Mouse (Mus musculus) forebrain, embryonic 10.5 days (tissue): Measurements from ENCODE around the gene Sox9. TPM values are rescaled to one million over a fixed set of nuclear protein-coding genes. Genes with fewer than 3 reads are reported as not detected.
A peak's percentile ranks its signal among the peaks of the same experiment; 100 is the strongest.

ENCODE experiments used
- DNase-seq: peaks from one replicate; pipeline ENCODE4 v3.0.0-alpha.2; 2017; ENCODE audit warnings: low spot score; ENCODE audit errors: extremely low spot score
- H3K27ac ChIP-seq: fragments of 300-500 bp; sonication (generic); 2 replicates; pipeline ENCODE4 v1.5.1; 2016; ENCODE audit warnings: mild to moderate bottlenecking
- H3K27me3 ChIP-seq: fragments of 300-500 bp; sonication (generic); 2 replicates; pipeline ENCODE4 v1.6.1; 2016; ENCODE audit warnings: mild to moderate bottlenecking; ENCODE audit not compliant: poor library complexity, severe bottlenecking
- H3K36me3 ChIP-seq: fragments of 300-500 bp; sonication (generic); replicated peaks from 2 replicates; pipeline ENCODE4 v1.6.1; 2016; ENCODE audit warnings: mild to moderate bottlenecking, moderate library complexity
- H3K4me1 ChIP-seq: fragments of 300-500 bp; sonication (generic); 2 replicates; pipeline ENCODE4 v1.6.1; 2016
- H3K4me3 ChIP-seq: fragments of 300-500 bp; sonication (generic); 2 replicates; pipeline ENCODE4 v1.5.1; 2016; ENCODE audit warnings: mild to moderate bottlenecking, moderate library complexity
- H3K9me3 ChIP-seq: fragments of 300-500 bp; sonication (generic); 2 replicates; pipeline ENCODE4 v1.6.1; 2016; ENCODE audit warnings: mild to moderate bottlenecking, moderate library complexity
- WGBS: fragments of 180-500 bp; shearing (Covaris S2); methylation state at CpG from one replicate; pipeline ENCODE4 v1.1.7; 2016; 5-methylcytosine and 5-hydroxymethylcytosine counted together
- polyA plus RNA-seq: library from polyadenylated mRNA; unstranded; fragments of >200 nt; fragmentation: Nextera tagmentation; extraction: Ambion mirVana; gene quantifications from 2 replicates; pipeline ENCODE4 v1.2.1, GENCODE M21; 2016

Sox9 gene
- polyA plus RNA-seq, 1 experiment from 2014 or later, result 98.1 TPM

DNA sequence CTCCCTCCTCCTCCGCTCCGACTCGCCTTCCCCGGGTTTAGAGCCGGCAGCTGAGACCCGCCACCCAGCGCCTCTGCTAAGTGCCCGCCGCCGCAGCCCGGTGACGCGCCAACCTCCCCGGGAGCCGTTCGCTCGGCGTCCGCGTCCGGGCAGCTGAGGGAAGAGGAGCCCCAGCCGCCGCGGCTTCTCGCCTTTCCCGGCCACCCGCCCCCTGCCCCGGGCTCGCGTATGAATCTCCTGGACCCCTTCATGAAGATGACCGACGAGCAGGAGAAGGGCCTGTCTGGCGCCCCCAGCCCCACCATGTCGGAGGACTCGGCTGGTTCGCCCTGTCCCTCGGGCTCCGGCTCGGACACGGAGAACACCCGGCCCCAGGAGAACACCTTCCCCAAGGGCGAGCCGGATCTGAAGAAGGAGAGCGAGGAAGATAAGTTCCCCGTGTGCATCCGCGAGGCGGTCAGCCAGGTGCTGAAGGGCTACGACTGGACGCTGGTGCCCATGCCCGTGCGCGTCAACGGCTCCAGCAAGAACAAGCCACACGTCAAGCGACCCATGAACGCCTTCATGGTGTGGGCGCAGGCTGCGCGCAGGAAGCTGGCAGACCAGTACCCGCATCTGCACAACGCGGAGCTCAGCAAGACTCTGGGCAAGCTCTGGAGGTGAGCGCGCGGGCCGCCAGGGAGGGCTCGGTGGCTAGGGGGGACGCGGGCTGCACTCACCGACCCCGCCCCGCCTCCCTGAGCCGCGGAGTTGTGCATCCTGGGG, 515 bp downstream of the Sox9 start:
- Histone ChIP-seq H3K27me3 (peaks cover 42% of the 10 kb centered on the region), H3K9me3 (no peaks in the 10 kb centered on the region), H3K4me3 (peak overlapping the region; percentile 94), H3K27ac (peak overlapping the region; percentile 95), H3K4me1 (peaks cover 82% of the 10 kb centered on the region), H3K36me3 (peaks cover 32% of the 10 kb centered on the region)
- WGBS, result under 1% methylated on average over 75 of the region's 75 CpGs
- no peak for DNase-seq

DNA sequence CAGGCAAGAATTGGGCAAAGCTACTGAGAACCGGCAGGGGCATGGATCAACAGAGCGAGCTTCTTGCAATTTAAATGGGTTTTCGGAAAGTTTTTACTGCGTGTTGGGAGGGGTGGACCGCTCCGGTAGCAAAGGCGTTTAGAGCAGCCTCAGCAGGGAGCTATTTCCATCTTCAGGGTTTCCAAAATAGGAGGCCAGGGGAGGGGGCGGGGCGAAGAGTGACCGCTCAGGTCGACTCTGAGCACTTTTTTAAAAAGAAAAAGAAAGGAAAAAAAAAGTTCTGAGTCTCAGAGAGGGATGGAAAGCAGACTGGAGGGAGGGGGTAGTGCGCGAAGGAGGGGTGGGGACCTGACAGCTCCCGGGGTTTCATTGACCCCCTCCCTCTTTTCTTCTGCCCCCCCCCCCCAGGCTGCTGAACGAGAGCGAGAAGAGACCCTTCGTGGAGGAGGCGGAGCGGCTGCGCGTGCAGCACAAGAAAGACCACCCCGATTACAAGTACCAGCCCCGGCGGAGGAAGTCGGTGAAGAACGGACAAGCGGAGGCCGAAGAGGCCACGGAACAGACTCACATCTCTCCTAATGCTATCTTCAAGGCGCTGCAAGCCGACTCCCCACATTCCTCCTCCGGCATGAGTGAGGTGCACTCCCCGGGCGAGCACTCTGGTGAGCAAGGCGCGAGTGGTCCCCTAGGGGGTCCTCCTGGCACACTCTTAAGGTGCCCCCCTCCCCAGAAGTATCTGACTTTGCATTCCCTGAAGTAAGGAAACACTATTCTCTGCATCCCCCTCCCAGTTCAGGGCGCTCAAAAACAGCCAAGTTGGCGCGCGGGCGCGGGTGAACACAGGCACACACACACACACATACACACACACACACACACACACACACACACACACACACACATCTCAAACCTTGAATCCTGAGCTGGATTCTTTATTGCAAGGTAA, 1.6 kb downstream of the Sox9 start:
- Histone ChIP-seq H3K27ac (peak overlapping the region; percentile 95), H3K27me3 (peaks cover 34% of the 10 kb centered on the region), H3K36me3 (peaks cover 32% of the 10 kb centered on the region), H3K4me3 (peak overlapping the region; percentile 94), H3K9me3 (no peaks in the 10 kb centered on the region), H3K4me1 (peaks cover 82% of the 10 kb centered on the region)
- WGBS, result under 1% methylated on average over 42 of the region's 42 CpGs
- peak; percentile 65 for DNase-seq

- Histone ChIP-seq H3K27me3 (peaks cover 30% of the 10 kb centered on the region), H3K4me3 (peak overlapping the region; percentile 94), H3K4me1 (peaks cover 80% of the 10 kb centered on the region), H3K36me3 (peaks cover 32% of the 10 kb centered on the region), H3K27ac (peak overlapping the region; percentile 95), H3K9me3 (no peaks in the 10 kb centered on the region)
- DNase-seq, result peak; percentile 32
- WGBS, result 5% methylated on average over 30 of the region's 30 CpGs
Observed at GRCm38 (mm10) chr11:112784347-112784902, 2.4 kb downstream of the Sox9 start.

- Histone ChIP-seq H3K9me3 (no peaks in the 10 kb centered on the region), H3K27ac (peak overlapping the region; percentile 95), H3K27me3 (peaks cover 29% of the 10 kb centered on the region), H3K4me1 (peaks cover 75% of the 10 kb centered on the region), H3K36me3 (peaks cover 32% of the 10 kb centered on the region), H3K4me3 (peak overlapping the region; percentile 94)
- DNase-seq, result peak; percentile 58
- WGBS, result 6% methylated on average over 33 of the region's 34 CpGs
Observed at GRCm38 (mm10) chr11:112784903-112785381, 2.9 kb downstream of the Sox9 start.

GRCm38 (mm10) chr11:112785581-112785980, 3.6 kb downstream of the Sox9 start:
- Histone ChIP-seq H3K4me1 (peaks cover 69% of the 10 kb centered on the region), H3K27me3 (peaks cover 29% of the 10 kb centered on the region), H3K9me3 (no peaks in the 10 kb centered on the region), H3K27ac (0 out of 2 replicates have a peak overlapping the region, but pooled peaks have one; percentile 95), H3K36me3 (peaks cover 32% of the 10 kb centered on the region), H3K4me3 (peak overlapping the region; percentile 94)
- WGBS, result 29% methylated on average over 8 of the region's 8 CpGs
- no peak for DNase-seq

DNA sequence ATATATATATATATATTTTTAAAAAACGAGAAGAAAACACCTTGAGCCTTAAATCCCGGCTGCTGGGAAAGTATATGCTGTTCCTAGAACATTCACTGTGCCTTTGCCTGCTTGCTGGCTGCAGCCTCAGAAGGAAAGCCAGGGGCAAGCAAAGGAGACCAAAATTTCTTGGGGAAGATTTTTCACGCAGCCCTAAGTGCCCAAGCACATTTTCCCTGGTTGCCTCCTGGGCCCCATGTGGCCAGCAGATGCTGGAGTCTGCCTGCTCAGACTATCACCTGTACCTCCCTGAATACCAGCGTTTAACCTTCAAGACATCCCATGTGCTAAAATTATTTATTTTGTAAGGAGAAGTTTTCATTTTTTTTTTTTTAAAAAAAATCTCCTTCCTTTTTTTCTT, 4.4 kb downstream of the Sox9 start:
- peak overlapping the region; percentile 94 for H3K4me3 ChIP-seq
- no peaks in the 10 kb centered on the region for H3K9me3 ChIP-seq
- 0 out of 2 replicates have a peak overlapping the region, but pooled peaks have one; percentile 65 for H3K27ac ChIP-seq
- 58% methylated on average over 4 of the region's 4 CpGs for WGBS
- peaks cover 60% of the 10 kb centered on the region for H3K4me1 ChIP-seq
- peaks cover 32% of the 10 kb centered on the region for H3K36me3 ChIP-seq
- DNase-seq, result no peak
- H3K27me3 ChIP-seq, result peaks cover 24% of the 10 kb centered on the region

- no peak for DNase-seq
- 9% methylated on average over 13 of the region's 13 CpGs for WGBS
- peak overlapping the region; percentile 19; the same call in 1 of the 2 replicates for H3K4me3 ChIP-seq
- no peaks in the 10 kb centered on the region for H3K9me3 ChIP-seq
- peak overlapping the region; percentile 69 for H3K27ac ChIP-seq
- peaks cover 32% of the 10 kb centered on the region for H3K36me3 ChIP-seq
- H3K27me3 ChIP-seq, result peaks cover 24% of the 10 kb centered on the region
- H3K4me1 ChIP-seq, result peaks cover 57% of the 10 kb centered on the region
Observed at GRCm38 (mm10) chr11:112788296-112788695, 6.3 kb downstream of the Sox9 start.

DNA sequence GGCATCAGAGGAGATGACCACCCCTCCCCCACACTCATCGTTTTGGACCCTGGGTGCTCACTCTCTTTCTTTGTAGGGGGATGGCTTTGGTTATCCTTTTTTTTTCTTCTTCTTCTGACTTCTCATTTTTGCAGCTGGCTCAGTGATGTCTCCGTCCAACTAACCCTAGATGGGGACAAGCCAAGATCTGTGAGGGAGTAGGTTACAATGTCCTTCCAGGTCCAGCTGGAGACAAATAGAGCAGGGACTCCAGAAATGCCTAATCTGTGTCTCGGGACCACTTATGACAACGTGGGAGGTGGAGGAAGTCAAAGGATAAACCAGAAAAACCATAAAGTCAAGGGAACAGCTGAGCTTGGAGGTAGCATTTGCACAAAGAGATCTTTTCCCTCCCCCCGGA, 14.4 kb downstream of the Sox9 start:
- Histone ChIP-seq H3K9me3 (peaks cover 4% of the 10 kb centered on the region; the same call in 1 of the 2 replicates), H3K4me1 (peaks cover 17% of the 10 kb centered on the region), H3K4me3 (no peak overlapping the region), H3K27ac (no peak overlapping the region), H3K27me3 (no peaks in the 10 kb centered on the region), H3K36me3 (no peaks in the 10 kb centered on the region)
- DNase-seq, result no peak
- 84% methylated on average over 5 of the region's 5 CpGs for WGBS

DNA sequence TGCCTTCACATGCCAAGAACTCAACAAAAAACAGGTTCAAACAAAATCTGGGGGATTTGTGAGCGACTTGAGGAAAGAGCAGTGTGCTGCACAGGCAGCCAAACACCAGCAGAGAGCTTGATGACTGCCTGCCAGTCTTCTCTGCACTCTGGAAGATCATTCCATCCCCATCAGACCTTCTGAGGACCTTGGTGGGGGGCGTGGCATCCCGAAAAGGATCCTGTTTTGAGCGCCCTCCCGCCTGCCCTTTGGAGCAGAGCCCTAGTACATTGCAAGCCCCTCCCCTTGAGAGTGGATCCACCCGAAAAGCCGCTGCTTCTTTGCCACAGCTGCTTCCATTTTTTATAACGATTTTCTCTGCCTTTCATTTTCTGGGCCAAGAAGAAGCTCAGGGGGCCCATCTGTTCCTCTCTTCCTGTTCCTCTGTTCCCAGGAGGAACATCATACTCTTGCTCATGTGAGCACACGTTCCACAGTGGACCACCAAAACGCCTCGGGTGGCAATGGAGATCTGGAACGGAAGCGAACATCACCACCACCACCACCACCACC, 16.9 kb downstream of the Sox9 start:
- H3K9me3 ChIP-seq, result peaks cover 4% of the 10 kb centered on the region; the same call in 1 of the 2 replicates
- peaks cover 39% of the 10 kb centered on the region for H3K4me1 ChIP-seq
- no peak for DNase-seq
- H3K27me3 ChIP-seq, result 0 out of 2 replicates have a peak, but pooled peaks cover 7% of the 10 kb centered on the region
- no peak overlapping the region for H3K4me3 ChIP-seq
- 74% methylated on average over 13 of the region's 13 CpGs for WGBS
- H3K36me3 ChIP-seq, result no peaks in the 10 kb centered on the region
- H3K27ac ChIP-seq, result peak overlapping the region; percentile 58; the same call in 1 of the 2 replicates

DNA sequence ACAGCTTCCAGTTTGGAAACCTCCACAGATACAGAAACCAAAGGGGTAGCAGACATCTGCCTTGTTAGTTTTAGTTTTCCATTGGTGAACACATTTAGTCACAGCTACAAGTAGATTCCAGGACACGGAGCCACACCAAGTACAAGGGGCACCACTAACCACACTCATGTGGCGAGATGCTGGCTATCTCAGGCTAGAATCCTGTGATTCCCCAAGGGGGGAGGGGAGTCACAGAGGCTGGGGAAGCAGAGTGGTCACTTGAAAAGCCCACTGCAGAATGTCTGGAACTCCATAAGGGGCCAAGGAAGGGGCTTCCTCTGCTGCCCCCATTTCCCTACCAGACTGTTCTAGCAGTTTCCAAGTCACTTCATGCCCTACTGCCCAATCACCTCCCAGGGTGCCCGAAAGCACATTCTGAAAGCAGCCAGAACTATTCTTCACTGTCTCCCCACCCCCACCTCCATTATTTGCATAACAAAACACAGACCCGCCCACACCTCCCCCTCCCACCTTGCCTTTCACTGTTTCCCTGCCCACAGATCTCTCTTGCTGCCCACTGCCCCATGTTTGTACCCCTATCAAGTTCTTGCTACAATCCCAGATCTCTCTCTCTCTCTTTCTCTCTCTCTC, 19.3 kb downstream of the Sox9 start:
- peak overlapping the region; percentile 81 for H3K27ac ChIP-seq

DNA sequence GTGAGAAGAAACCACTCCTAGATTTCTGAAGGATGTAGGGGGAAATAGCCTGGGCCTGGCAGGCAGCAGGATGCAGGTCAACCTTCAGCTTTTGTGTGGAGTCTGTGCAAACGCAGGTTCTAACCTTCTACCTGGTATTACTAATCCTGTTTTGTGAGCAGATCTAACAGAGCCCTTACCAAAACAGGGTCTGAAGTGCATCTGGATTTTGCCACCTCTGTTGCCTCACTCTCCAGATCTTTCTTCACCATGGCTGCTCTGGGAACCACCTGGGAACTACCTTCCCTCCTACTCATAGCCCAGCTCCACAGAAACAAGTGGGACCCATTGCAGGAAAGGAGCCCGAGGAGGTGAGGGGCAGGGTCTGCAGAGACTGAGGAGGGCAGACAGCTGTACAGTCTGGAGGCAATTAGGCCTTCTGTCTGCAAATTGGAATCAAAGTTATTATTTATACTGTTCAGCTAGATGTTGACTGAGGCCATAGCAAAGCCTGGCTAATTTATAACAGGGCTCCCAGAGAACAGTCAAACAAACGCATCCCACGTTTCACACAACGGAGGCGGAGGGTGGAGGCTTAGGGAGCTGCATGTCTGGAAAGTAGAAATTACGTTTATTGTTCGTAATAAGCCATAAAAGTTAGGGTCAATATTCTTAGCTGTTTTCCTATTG, 25.9 kb downstream of the Sox9 start:
- Histone ChIP-seq H3K27me3 (peaks cover 26% of the 10 kb centered on the region), H3K9me3 (no peaks in the 10 kb centered on the region), H3K36me3 (no peaks in the 10 kb centered on the region), H3K4me1 (peaks cover 76% of the 10 kb centered on the region), H3K27ac (peak overlapping the region; percentile 5; the same call in 1 of the 2 replicates), H3K4me3 (no peak overlapping the region)
- 71% methylated on average over 8 of the region's 8 CpGs for WGBS
- DNase-seq, result no peak

More for the DNA sequence above, 19.3 kb downstream of the Sox9 start:
- Histone ChIP-seq H3K27me3 (0 out of 2 replicates have a peak, but pooled peaks cover 9% of the 10 kb centered on the region), H3K9me3 (peaks cover 4% of the 10 kb centered on the region; the same call in 1 of the 2 replicates), H3K36me3 (no peaks in the 10 kb centered on the region), H3K4me1 (peaks cover 50% of the 10 kb centered on the region), H3K4me3 (peak overlapping the region; percentile 13; the same call in 1 of the 2 replicates)
- DNase-seq, result no peak
- WGBS, result 25% methylated on average over 4 of the region's 4 CpGs
